Mouse (Mus musculus) neural tube, embryonic 11.5 days (tissue): ENCODE results near the gene Olfr1501. TPM values are rescaled to one million over a fixed set of nuclear protein-coding genes. Genes with fewer than 3 reads are reported as not detected.
"Not testable (repeated sequence)": the region's sequence is repeated elsewhere in the genome, so short reads cannot be mapped to it uniquely, and the experiment has no call there.

Experiments used
- ATAC-seq: fragments of 200-750 bp; cut with Nextera tagmentation; 2 replicates; pipeline ENCODE4 v1.8.0; 2017; ENCODE audit warnings: moderate number of reproducible peaks, mild to moderate bottlenecking, moderate TSS enrichment, moderate library complexity; ENCODE audit not compliant: insufficient read depth, low FRiP score, low TSS enrichment
- DNase-seq: peaks from one replicate; pipeline ENCODE4 v3.0.0-alpha.2; 2015; ENCODE audit warnings: low spot score
- H3K27ac ChIP-seq: fragments of 300-500 bp; sonication (generic); 2 replicates; pipeline ENCODE4 v1.5.1; 2014; ENCODE audit warnings: low read depth, mild to moderate bottlenecking, low read length
- H3K27me3 ChIP-seq: fragments of 300-500 bp; sonication (generic); 2 replicates; pipeline ENCODE4 v1.6.1; 2014; ENCODE audit warnings: mild to moderate bottlenecking, low read length, mixed read lengths; ENCODE audit not compliant: control insufficient read depth, insufficient read depth
- H3K36me3 ChIP-seq: fragments of 300-500 bp; sonication (generic); 2 replicates; pipeline ENCODE4 v1.6.1; 2014; ENCODE audit warnings: mild to moderate bottlenecking, low read length, moderate library complexity, mixed read lengths; ENCODE audit not compliant: control insufficient read depth, insufficient read depth
- H3K4me1 ChIP-seq: fragments of 300-500 bp; sonication (generic); 2 replicates; pipeline ENCODE4 v1.6.1; 2014; ENCODE audit warnings: low read length, mixed read lengths; ENCODE audit not compliant: control insufficient read depth, insufficient read depth
- H3K4me2 ChIP-seq: fragments of 300-500 bp; sonication (generic); 2 replicates; pipeline ENCODE4 v1.6.1; 2014; ENCODE audit warnings: low read depth, mild to moderate bottlenecking, moderate library complexity
- H3K4me3 ChIP-seq: fragments of 300-500 bp; sonication (generic); 2 replicates; pipeline ENCODE4 v1.5.1; 2014; ENCODE audit warnings: low read depth, low read length
- H3K9ac ChIP-seq: fragments of 300-500 bp; sonication (generic); 2 replicates; pipeline ENCODE4 v1.6.1; 2014; ENCODE audit warnings: mild to moderate bottlenecking, low read length
- H3K9me3 ChIP-seq: fragments of 300-500 bp; sonication (generic); 2 replicates; pipeline ENCODE4 v1.6.1; 2016; ENCODE audit warnings: low read length; ENCODE audit not compliant: control insufficient read depth
- WGBS: fragments of 180-500 bp; shearing (Covaris S2); extraction: QIAGEN DNeasy Blood & Tissue Kit; methylation state at CpG from one replicate; pipeline ENCODE4 v1.1.7; 2014; 5-methylcytosine and 5-hydroxymethylcytosine counted together
- polyA plus RNA-seq: library from polyadenylated mRNA; unstranded; fragments of >200 nt; fragmentation: Nextera tagmentation; extraction: Ambion mirVana; gene quantifications from 2 replicates; pipeline ENCODE4 v1.2.1, GENCODE M21; 2014

Gene Olfr1501
- polyA plus RNA-seq, 1 experiment from 2014 or later: not detected

DNA sequence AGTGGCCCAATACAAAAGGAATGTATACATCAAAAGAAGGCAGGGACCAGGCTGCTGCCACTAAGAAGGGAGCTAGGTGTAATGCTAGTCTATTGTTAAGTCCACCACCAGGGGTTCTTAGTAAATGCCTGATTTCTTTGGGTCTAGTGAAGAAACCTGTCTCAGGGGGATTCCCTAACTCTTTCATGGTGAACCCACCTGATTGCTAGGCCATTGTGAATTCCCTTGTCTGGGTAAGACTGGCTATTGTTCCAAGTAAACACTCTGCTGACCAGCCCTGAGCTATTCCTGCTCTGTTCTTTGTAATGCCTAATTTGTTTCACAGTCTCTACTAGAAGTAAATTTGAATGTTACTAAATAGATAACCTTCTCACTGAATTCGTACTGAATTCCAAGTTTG is 45.0 kb downstream of the Olfr1501 start:
- H3K9ac ChIP-seq, H3K27ac ChIP-seq, H3K36me3 ChIP-seq, H3K9me3 ChIP-seq, H3K4me2 ChIP-seq, H3K27me3 ChIP-seq, ATAC-seq, H3K4me1 ChIP-seq, DNase-seq, H3K4me3 ChIP-seq: not testable (repeated sequence)
- WGBS: 63% methylated on average over 1 of the region's 1 CpGs

DNA sequence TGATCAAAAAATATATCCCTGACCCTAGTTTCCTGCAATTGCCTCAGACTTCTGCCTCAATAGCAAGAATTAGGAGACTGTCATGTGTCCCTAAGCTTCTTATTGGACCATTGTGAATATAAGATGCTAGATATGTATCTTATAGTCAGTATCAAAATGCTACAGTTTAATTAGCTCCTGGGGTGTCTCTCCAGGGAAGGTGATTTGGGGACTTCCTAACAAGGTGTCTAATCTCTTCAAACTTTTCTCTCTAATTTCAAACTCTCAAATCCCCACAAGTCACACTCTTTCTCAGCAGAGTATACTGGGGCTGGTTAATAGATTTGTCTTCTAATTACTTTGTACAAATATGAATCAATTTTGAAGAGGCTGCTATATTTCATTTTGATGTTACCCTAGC is 52.4 kb downstream of the Olfr1501 start, which contains the start of gene Olfr1497:
TSS of gene Olfr1497 (minus strand) at position 101 of the 400 bp plus-strand sequence.
- no peak for DNase-seq
- H3K4me2 ChIP-seq: no peak within 1 kb of the TSS
- H3K27me3 ChIP-seq: no peaks in the 10 kb centered on the region
- H3K9me3 ChIP-seq: no peaks in the 10 kb centered on the region
- H3K36me3 ChIP-seq: no peaks in the 10 kb centered on the region
- no peak within 1 kb of the TSS for H3K27ac ChIP-seq
- H3K9ac ChIP-seq: no peak within 1 kb of the TSS
- ATAC-seq: no peak
- no peak within 1 kb of the TSS for H3K4me3 ChIP-seq
- no peaks in the 10 kb centered on the region for H3K4me1 ChIP-seq

Other genes with a start within 250 kb of the Olfr1501 start
- gene Olfr1487, start 233.3 kb downstream of the Olfr1501 start, polyA plus RNA-seq: not detected in 2 replicates
- not detected in 2 replicates for gene Olfr1489, start 219.1 kb downstream of the Olfr1501 start, polyA plus RNA-seq
- gene Olfr1490, start 199.6 kb downstream of the Olfr1501 start, polyA plus RNA-seq: not detected in 2 replicates
- not detected in 2 replicates for gene Olfr1491, start 153.4 kb downstream of the Olfr1501 start, polyA plus RNA-seq
- not detected in 2 replicates for gene Olfr1493-ps1, start 127.4 kb downstream of the Olfr1501 start, polyA plus RNA-seq
- gene Olfr1494, start 111.0 kb downstream of the Olfr1501 start, polyA plus RNA-seq: not detected in 2 replicates
- not detected in 2 replicates for gene Olfr1495, start 86.1 kb downstream of the Olfr1501 start, polyA plus RNA-seq
- not detected in 2 replicates for gene Olfr1496, start 72.8 kb downstream of the Olfr1501 start, polyA plus RNA-seq
- gene Olfr1497, start 52.5 kb downstream of the Olfr1501 start, polyA plus RNA-seq: not detected in 2 replicates
- not detected in 2 replicates for gene Olfr1499, start 31.2 kb downstream of the Olfr1501 start, polyA plus RNA-seq
- gene Olfr1500, start 20.2 kb downstream of the Olfr1501 start, polyA plus RNA-seq: not detected in 2 replicates
- gene Olfr1502, start 11.1 kb upstream of the Olfr1501 start, polyA plus RNA-seq: not detected in 2 replicates
- gene Olfr1504, start 47.2 kb upstream of the Olfr1501 start, polyA plus RNA-seq: not detected in 2 replicates
- gene Olfr1505, start 62.8 kb upstream of the Olfr1501 start, polyA plus RNA-seq: not detected in 2 replicates